Mouse (Mus musculus): ENCODE data around the gene Mndal. TPM values are rescaled to one million over a fixed set of nuclear protein-coding genes. Genes with fewer than 3 reads are reported as not detected.
"Not testable (repeated sequence)": the region's sequence is repeated elsewhere in the genome, so short reads cannot be mapped to it uniquely, and the experiment has no call there.

Mndal gene
- polyA plus RNA-seq, 1 experiment from 2014 or later, result 11.6 TPM

- no peak for ATAC-seq
- Histone ChIP-seq H3K36me3 (replicated peaks; ENCODE audit: insufficient read depth, low read length) (no peaks in the 10 kb centered on the region), H3K4me2 (ENCODE audit: low read depth, low read length) (no peak overlapping the region), H3K27ac (ENCODE audit: low read depth) (no peak overlapping the region), H3K9ac (replicated peaks) (no peak overlapping the region), H3K4me1 (ENCODE audit: insufficient read depth) (no peaks in the 10 kb centered on the region), H3K4me3 (ENCODE audit: low read depth, low read length) (no peak overlapping the region), H3K27me3 (ENCODE audit: insufficient read depth, low read length) (no peaks in the 10 kb centered on the region), H3K9me3 (ENCODE audit: low read length) (no peaks in the 10 kb centered on the region)
- TF ChIP-seq CTCF (IDR thresholded peaks at IDR 0.05; ENCODE audit: low read depth) (no peak), EP300 (IDR thresholded peaks at IDR 0.05; ENCODE audit: low read depth) (no peak)
- WGBS (ENCODE audit: insufficient replicate concordance), result 70% methylated on average over 2 of the region's 2 CpGs
- no peak for DNase-seq
These were observed 12.9 kb upstream of the Mndal start for GRCm38 (mm10) chr1:173955071-173955796.

GRCm38 (mm10) chr1:173953563-173953962 is 11.3 kb upstream of the Mndal start:
- DNase-seq, result no peak
- no peaks in the 10 kb centered on the region for H3K36me3 ChIP-seq (replicated peaks; ENCODE audit: insufficient read depth, low read length)
- WGBS (ENCODE audit: insufficient replicate concordance), result 69% methylated on average over 1 of the region's 1 CpGs
- H3K9me3 ChIP-seq (ENCODE audit: low read length), result no peaks in the 10 kb centered on the region
- H3K27me3 ChIP-seq (ENCODE audit: insufficient read depth, low read length), result no peaks in the 10 kb centered on the region
- no peak overlapping the region for H3K4me2 ChIP-seq (ENCODE audit: low read depth, low read length)
- ATAC-seq, result no peak
- H3K4me3 ChIP-seq (ENCODE audit: low read depth, low read length), result no peak overlapping the region
- H3K9ac ChIP-seq (replicated peaks), result no peak overlapping the region
- no peak overlapping the region for H3K27ac ChIP-seq (ENCODE audit: low read depth)
- TF ChIP-seq EP300 (IDR thresholded peaks at IDR 0.05; ENCODE audit: low read depth), result no peak
- TF ChIP-seq CTCF (IDR thresholded peaks at IDR 0.05; ENCODE audit: low read depth), result no peak
- H3K4me1 ChIP-seq (ENCODE audit: insufficient read depth), result no peaks in the 10 kb centered on the region

GRCm38 (mm10) chr1:173949044-173949443 is 6.8 kb upstream of the Mndal start:
- not testable (repeated sequence) for H3K9ac ChIP-seq (replicated peaks); H3K4me1 ChIP-seq (ENCODE audit: insufficient read depth); H3K27me3 ChIP-seq (ENCODE audit: insufficient read depth, low read length); H3K9me3 ChIP-seq (ENCODE audit: low read length); H3K27ac ChIP-seq (ENCODE audit: low read depth); DNase-seq; H3K4me2 ChIP-seq (ENCODE audit: low read depth, low read length); H3K4me3 ChIP-seq (ENCODE audit: low read depth, low read length); H3K36me3 ChIP-seq (replicated peaks; ENCODE audit: insufficient read depth, low read length)
- ATAC-seq, result peak; percentile 68
- WGBS (ENCODE audit: insufficient replicate concordance), result 31% methylated on average over 2 of the region's 2 CpGs

- not testable (repeated sequence) for H3K27me3 ChIP-seq (ENCODE audit: insufficient read depth, low read length); H3K4me2 ChIP-seq (ENCODE audit: low read depth, low read length); ATAC-seq; H3K36me3 ChIP-seq (replicated peaks; ENCODE audit: insufficient read depth, low read length); H3K27ac ChIP-seq (ENCODE audit: low read depth); H3K9me3 ChIP-seq (ENCODE audit: low read length); H3K4me1 ChIP-seq (ENCODE audit: insufficient read depth); H3K9ac ChIP-seq (replicated peaks); DNase-seq; H3K4me3 ChIP-seq (ENCODE audit: low read depth, low read length)
These were observed 432 bp upstream of the Mndal start for GRCm38 (mm10) chr1:173942780-173943066.

- H3K27ac ChIP-seq (ENCODE audit: low read depth); H3K27me3 ChIP-seq (ENCODE audit: insufficient read depth, low read length); ATAC-seq; H3K4me1 ChIP-seq (ENCODE audit: insufficient read depth); H3K9me3 ChIP-seq (ENCODE audit: low read length); DNase-seq; H3K9ac ChIP-seq (replicated peaks); H3K36me3 ChIP-seq (replicated peaks; ENCODE audit: insufficient read depth, low read length): not testable (repeated sequence)
- Histone ChIP-seq H3K4me2 (ENCODE audit: low read depth, low read length) (peak overlapping the region; percentile 49; the same call in 1 of the 2 replicates), H3K4me3 (ENCODE audit: low read depth, low read length) (0 out of 2 replicates have a peak overlapping the region, but pooled peaks have one; percentile 26)
- 59% methylated on average over 2 of the region's 2 CpGs for WGBS (ENCODE audit: insufficient replicate concordance)
These were observed 769 bp downstream of the Mndal start for GRCm38 (mm10) chr1:173941522-173941921.

- H3K27ac ChIP-seq (ENCODE audit: low read depth); H3K4me2 ChIP-seq (ENCODE audit: low read depth, low read length); H3K9me3 ChIP-seq (ENCODE audit: low read length); H3K27me3 ChIP-seq (ENCODE audit: insufficient read depth, low read length); H3K36me3 ChIP-seq (replicated peaks; ENCODE audit: insufficient read depth, low read length); ATAC-seq; H3K9ac ChIP-seq (replicated peaks); DNase-seq; H3K4me3 ChIP-seq (ENCODE audit: low read depth, low read length); H3K4me1 ChIP-seq (ENCODE audit: insufficient read depth): not testable (repeated sequence)
- WGBS (ENCODE audit: insufficient replicate concordance), result 68% methylated on average over 2 of the region's 3 CpGs
These were observed 23.0 kb downstream of the Mndal start for GRCm38 (mm10) chr1:173919279-173919678.

- no peaks in the 10 kb centered on the region for H3K4me1 ChIP-seq (ENCODE audit: insufficient read depth)
- no peaks in the 10 kb centered on the region for H3K27me3 ChIP-seq (ENCODE audit: insufficient read depth, low read length)
- H3K9me3 ChIP-seq (ENCODE audit: low read length), result no peaks in the 10 kb centered on the region
- no peaks in the 10 kb centered on the region for H3K36me3 ChIP-seq (replicated peaks; ENCODE audit: insufficient read depth, low read length)
- WGBS (ENCODE audit: insufficient replicate concordance), result 64% methylated on average over 2 of the region's 2 CpGs
- ATAC-seq, result no peak
- no peak overlapping the region for H3K4me2 ChIP-seq (ENCODE audit: low read depth, low read length)
- no peak overlapping the region for H3K27ac ChIP-seq (ENCODE audit: low read depth)
- TF ChIP-seq CTCF (IDR thresholded peaks at IDR 0.05; ENCODE audit: low read depth), result no peak
- TF ChIP-seq EP300 (IDR thresholded peaks at IDR 0.05; ENCODE audit: low read depth), result no peak
- H3K9ac ChIP-seq (replicated peaks), result no peak overlapping the region
- H3K4me3 ChIP-seq (ENCODE audit: low read depth, low read length), result no peak overlapping the region
- no peak for DNase-seq
These were observed 27.7 kb downstream of the Mndal start for GRCm38 (mm10) chr1:173914559-173914958.

- not testable (repeated sequence) for H3K9me3 ChIP-seq (ENCODE audit: low read length); ATAC-seq
These were observed 29.0 kb downstream of the Mndal start for GRCm38 (mm10) chr1:173913256-173913791.

GRCm38 (mm10) chr1:173912548-173913255 is 29.6 kb downstream of the Mndal start, which contains the start of gene Ifi211:
Gene Ifi211, minus strand, starts transcription at chr1:173913046.
- not testable (repeated sequence) for DNase-seq; H3K27me3 ChIP-seq (ENCODE audit: insufficient read depth, low read length); H3K9me3 ChIP-seq (ENCODE audit: low read length); H3K4me2 ChIP-seq (ENCODE audit: low read depth, low read length); H3K4me3 ChIP-seq (ENCODE audit: low read depth, low read length); H3K9ac ChIP-seq (replicated peaks); H3K36me3 ChIP-seq (replicated peaks; ENCODE audit: insufficient read depth, low read length); H3K4me1 ChIP-seq (ENCODE audit: insufficient read depth)
- H3K27ac ChIP-seq (ENCODE audit: low read depth), result 0 out of 2 replicates have a peak within 1 kb of the TSS, but pooled peaks have one; percentile 34
- ATAC-seq, result peak; percentile 63
- 51% methylated on average over 6 of the region's 6 CpGs for WGBS (ENCODE audit: insufficient replicate concordance)

More at GRCm38 (mm10) chr1:173913256-173913791, 29.0 kb downstream of the Mndal start:
- 0 out of 2 replicates have a peak overlapping the region, but pooled peaks have one; percentile 34 for H3K27ac ChIP-seq (ENCODE audit: low read depth)
- H3K9ac ChIP-seq (replicated peaks); H3K4me3 ChIP-seq (ENCODE audit: low read depth, low read length); DNase-seq; H3K36me3 ChIP-seq (replicated peaks; ENCODE audit: insufficient read depth, low read length); H3K27me3 ChIP-seq (ENCODE audit: insufficient read depth, low read length); H3K4me1 ChIP-seq (ENCODE audit: insufficient read depth); H3K4me2 ChIP-seq (ENCODE audit: low read depth, low read length): not testable (repeated sequence)

Measured in liver, postnatal 0 days (tissue).